Mouse (Mus musculus): Measurements from ENCODE around the gene Eogt. TPM values are rescaled to one million over a fixed set of nuclear protein-coding genes. Genes with fewer than 3 reads are reported as not detected.
A peak's percentile ranks its signal among the peaks of the same experiment; 100 is the strongest.

Gene Eogt
- total RNA-seq, 2 experiments from 2014 or later, result 15.7 to 16.6 TPM

GRCm38 (mm10) chr6:97114821-97115220 is 34.2 kb downstream of the Eogt start:
- DNase-seq, result no peak
- intact Hi-C loops (cut with DNase I), result no loop called here

- intact Hi-C loops (cut with DNase I), result no loop called here
- no peak for DNase-seq
These were observed 36.8 kb downstream of the Eogt start for GRCm38 (mm10) chr6:97112177-97112576.

- DNase-seq, result peak; percentile 39 to 66
- intact Hi-C loops (cut with DNase I), result loop anchor here (2.0 kb wide), 1 partner anchor 80 kb away; no protein-coding TSS in a partner anchor
These were observed 42.2 kb downstream of the Eogt start for GRCm38 (mm10) chr6:97106777-97107176.

GRCm38 (mm10) chr6:97106106-97106505 is 42.9 kb downstream of the Eogt start:
- intact Hi-C loops (cut with DNase I), result loop anchor here (2.0 kb wide), 1 partner anchor 79 kb away; no protein-coding TSS in a partner anchor
- no peak for DNase-seq

GRCm38 (mm10) chr6:97104264-97104852 is 44.6 kb downstream of the Eogt start:
- DNase-seq, result peak in 1 of 2 experiments; percentile 5
- intact Hi-C loops (cut with DNase I), result no loop called here

GRCm38 (mm10) chr6:97101958-97102702 is 46.9 kb downstream of the Eogt start:
- intact Hi-C loops (cut with DNase I), result no loop called here
- no peak for DNase-seq

GRCm38 (mm10) chr6:97101190-97101957 is 47.6 kb downstream of the Eogt start:
- no peak for DNase-seq
- intact Hi-C loops (cut with DNase I), result no loop called here

GRCm38 (mm10) chr6:97082336-97082735 is 66.6 kb downstream of the Eogt start:
- intact Hi-C loops (cut with DNase I), result no loop called here
- DNase-seq, result no peak

- intact Hi-C loops (cut with DNase I), result no loop called here
- no peak for DNase-seq
These were observed 69.0 kb downstream of the Eogt start for GRCm38 (mm10) chr6:97080016-97080415.

GRCm38 (mm10) chr6:97060074-97060681 is 88.8 kb downstream of the Eogt start, which contains the start of gene Fam19a4:
Fam19a4 (minus strand) TSS chr6:97060413.
- DNase-seq, result peak; percentile 1 to 5
- intact Hi-C loops (cut with DNase I), result no loop called here

Other genes with a start within 250 kb of the Eogt start
- not detected for gene Fam19a4, start 88.8 kb downstream of the Eogt start, total RNA-seq (2021)
- 10 to 100 TPM; 32.1 to 34.7 TPM for gene Tmf1, start 29.9 kb upstream of the Eogt start, total RNA-seq (2021)
- 10 to 100 TPM; 66.9 to 71.9 TPM for gene Uba3, start 56.5 kb upstream of the Eogt start, total RNA-seq (2021)
- 100 to 1,000 TPM; 103 to 110 TPM for gene Arl6ip5, start 61.5 kb upstream of the Eogt start, total RNA-seq (2021)
- gene Lmod3, start 103.6 kb upstream of the Eogt start, total RNA-seq (2021), result 10 to 100 TPM; 50.2 to 55.6 TPM

All from heart, postnatal 14 days (tissue).